Mouse (Mus musculus) T-helper 2 cell (primary cell): ENCODE measurements around the gene Wwox.

Source experiments
- in situ Hi-C: fragments of 300-600 bp; cut with MboI, MseI; formaldehyde crosslinking; loops from one replicate; pipeline ENCODE4 v1.15.1; 2025; ENCODE audit warnings: high pct_unique_total_duplicates

The Wwox gene

GRCm38 (mm10) chr8:114959406-114959805 lies 520.0 kb downstream of the Wwox start:
- in situ Hi-C loops = no loop called here

- in situ Hi-C loops = no loop called here
Measured at GRCm38 (mm10) chr8:114962494-114962893, 523.0 kb downstream of the Wwox start.

GRCm38 (mm10) chr8:114963282-114963681 lies 523.8 kb downstream of the Wwox start:
- in situ Hi-C loops = no loop called here

GRCm38 (mm10) chr8:114964206-114964605 lies 524.8 kb downstream of the Wwox start:
- in situ Hi-C loops = no loop called here

GRCm38 (mm10) chr8:114968842-114969241 lies 529.4 kb downstream of the Wwox start:
- in situ Hi-C loops = no loop called here

GRCm38 (mm10) chr8:114971378-114971777 lies 531.9 kb downstream of the Wwox start:
- in situ Hi-C loops = no loop called here

- in situ Hi-C loops = no loop called here
Measured at GRCm38 (mm10) chr8:114973002-114973461, 533.6 kb downstream of the Wwox start.

- in situ Hi-C loops = no loop called here
Measured at GRCm38 (mm10) chr8:114974336-114974950, 535.0 kb downstream of the Wwox start.

GRCm38 (mm10) chr8:114977746-114978145 lies 538.3 kb downstream of the Wwox start:
- in situ Hi-C loops = no loop called here

- in situ Hi-C loops = no loop called here
Measured at GRCm38 (mm10) chr8:114978206-114978960, 538.9 kb downstream of the Wwox start.

- in situ Hi-C loops = no loop called here
Measured at GRCm38 (mm10) chr8:114979671-114980070, 540.2 kb downstream of the Wwox start.

- in situ Hi-C loops = no loop called here
Measured at GRCm38 (mm10) chr8:114982762-114983161, 543.3 kb downstream of the Wwox start.

GRCm38 (mm10) chr8:114984500-114984899 lies 545.0 kb downstream of the Wwox start:
- in situ Hi-C loops = no loop called here

- in situ Hi-C loops = no loop called here
Measured at GRCm38 (mm10) chr8:114985996-114986395, 546.5 kb downstream of the Wwox start.

GRCm38 (mm10) chr8:114986971-114987370 lies 547.5 kb downstream of the Wwox start:
- in situ Hi-C loops = no loop called here

GRCm38 (mm10) chr8:114990865-114991613 lies 551.6 kb downstream of the Wwox start:
- in situ Hi-C loops = no loop called here

- in situ Hi-C loops = no loop called here
Measured at GRCm38 (mm10) chr8:115000736-115001135, 561.3 kb downstream of the Wwox start.

- in situ Hi-C loops = no loop called here
Measured at GRCm38 (mm10) chr8:115005021-115005420, 565.6 kb downstream of the Wwox start.

GRCm38 (mm10) chr8:115006561-115006960 lies 567.1 kb downstream of the Wwox start:
- in situ Hi-C loops = no loop called here

GRCm38 (mm10) chr8:115007280-115007679 lies 567.8 kb downstream of the Wwox start:
- in situ Hi-C loops = no loop called here

GRCm38 (mm10) chr8:115008624-115009620 lies 569.5 kb downstream of the Wwox start:
- in situ Hi-C loops = no loop called here
